Mouse (Mus musculus): ENCODE data around the gene Glul. TPM values are rescaled to one million over a fixed set of nuclear protein-coding genes. Genes with fewer than 3 reads are reported as not detected.

Glul gene
- total and polyA plus RNA-seq, 2 experiments from 2014 or later: 81.8 to 256 TPM

DNA sequence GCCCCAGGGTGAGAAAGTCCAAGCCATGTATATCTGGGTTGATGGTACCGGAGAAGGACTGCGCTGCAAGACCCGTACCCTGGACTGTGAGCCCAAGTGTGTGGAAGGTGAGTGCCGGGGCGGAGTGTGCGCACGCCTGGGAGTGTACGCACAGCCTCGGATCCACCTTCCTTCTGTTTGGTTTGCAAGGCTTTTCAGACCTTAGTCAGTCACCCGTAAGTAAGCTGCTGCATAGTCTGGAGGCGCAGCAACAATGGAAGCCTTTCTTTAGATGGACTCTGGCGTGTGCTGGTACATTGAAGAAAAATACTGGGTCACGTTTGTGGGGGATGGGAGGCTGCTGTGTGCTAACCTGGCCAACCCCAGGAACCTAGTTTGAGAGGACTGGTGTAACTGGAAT lies 3.3 kb downstream of the Glul start:
- H3K4me1 ChIP-seq (ENCODE audit: control insufficient read depth, insufficient read depth): peaks cover 6% of the 10 kb centered on the region
- no peak for ATAC-seq (ENCODE audit: insufficient read depth, low read depth)
- TF ChIP-seq CTCF (IDR thresholded peaks at IDR 0.05; ENCODE audit: low read depth): no peak
- no peak for TF ChIP-seq EP300 (IDR thresholded peaks at IDR 0.05; ENCODE audit: low read depth)
- H3K9me3 ChIP-seq (replicated peaks; ENCODE audit: control insufficient read depth, low read length): no peaks in the 10 kb centered on the region
- no peaks in the 10 kb centered on the region for H3K27me3 ChIP-seq (ENCODE audit: control insufficient read depth, insufficient read depth, low read length)
- no peak overlapping the region for H3K4me3 ChIP-seq (ENCODE audit: low read depth, low read length)
- H3K36me3 ChIP-seq (replicated peaks; ENCODE audit: control insufficient read depth, insufficient read depth, low read length): peaks cover 55% of the 10 kb centered on the region
- DNase-seq (ENCODE audit: low spot score): no peak
- H3K27ac ChIP-seq (ENCODE audit: low read depth): no peak overlapping the region
- no peak overlapping the region for H3K4me2 ChIP-seq (ENCODE audit: low read depth, low read length)
- 94% methylated on average over 13 of the region's 13 CpGs for WGBS
- H3K9ac ChIP-seq (replicated peaks; ENCODE audit: low read depth, low read length): no peak overlapping the region

DNA sequence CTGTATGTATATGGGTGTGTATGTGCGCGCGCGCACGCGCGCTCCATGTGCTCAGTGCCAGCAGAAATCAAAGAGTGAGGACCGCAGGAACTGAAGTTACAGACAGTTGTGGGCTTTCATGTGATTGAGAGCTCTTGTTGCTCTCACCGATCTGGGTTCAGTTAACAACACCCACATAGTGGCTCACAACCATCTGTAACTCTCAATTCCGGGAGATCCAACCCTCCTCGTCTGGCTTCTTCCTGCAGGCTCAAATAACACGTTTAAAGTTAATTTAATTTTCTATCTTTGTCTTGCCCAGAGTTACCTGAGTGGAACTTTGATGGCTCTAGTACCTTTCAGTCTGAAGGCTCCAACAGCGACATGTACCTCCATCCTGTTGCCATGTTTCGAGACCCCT lies 4.5 kb downstream of the Glul start:
- H3K27ac ChIP-seq (ENCODE audit: low read depth): no peak overlapping the region
- H3K9ac ChIP-seq (replicated peaks; ENCODE audit: low read depth, low read length): no peak overlapping the region
- no peak for TF ChIP-seq CTCF (IDR thresholded peaks at IDR 0.05; ENCODE audit: low read depth)
- TF ChIP-seq EP300 (IDR thresholded peaks at IDR 0.05; ENCODE audit: low read depth): no peak
- no peaks in the 10 kb centered on the region for H3K9me3 ChIP-seq (replicated peaks; ENCODE audit: control insufficient read depth, low read length)
- H3K27me3 ChIP-seq (ENCODE audit: control insufficient read depth, insufficient read depth, low read length): no peaks in the 10 kb centered on the region
- peaks cover 68% of the 10 kb centered on the region for H3K36me3 ChIP-seq (replicated peaks; ENCODE audit: control insufficient read depth, insufficient read depth, low read length)
- WGBS: 94% methylated on average over 14 of the region's 14 CpGs
- no peak overlapping the region for H3K4me2 ChIP-seq (ENCODE audit: low read depth, low read length)
- H3K4me3 ChIP-seq (ENCODE audit: low read depth, low read length): no peak overlapping the region
- peaks cover 6% of the 10 kb centered on the region for H3K4me1 ChIP-seq (ENCODE audit: control insufficient read depth, insufficient read depth)
- ATAC-seq (ENCODE audit: insufficient read depth, low read depth): no peak
- DNase-seq (ENCODE audit: low spot score): no peak

DNA sequence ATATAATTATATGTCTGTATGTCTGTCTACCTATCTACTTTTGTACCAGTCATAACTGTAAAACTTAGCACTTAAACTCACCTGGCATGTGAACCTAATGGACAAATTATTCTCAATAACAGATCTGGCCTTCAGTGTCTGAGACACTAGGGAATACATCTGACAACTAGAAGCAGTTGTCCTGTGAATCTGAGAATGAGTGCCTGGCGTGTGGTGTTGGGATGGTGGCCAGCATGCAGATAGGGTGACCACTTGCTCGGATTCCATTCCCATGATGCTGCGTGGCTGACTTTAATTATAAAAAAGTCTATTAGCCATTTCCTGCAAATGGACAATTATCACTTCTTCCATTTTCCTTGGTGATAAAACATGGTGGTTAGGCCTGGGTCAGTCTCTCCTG lies 6.1 kb downstream of the Glul start:
- peaks cover 6% of the 10 kb centered on the region for H3K4me1 ChIP-seq (ENCODE audit: control insufficient read depth, insufficient read depth)
- WGBS: 58% methylated on average over 3 of the region's 3 CpGs
- peaks cover 81% of the 10 kb centered on the region for H3K36me3 ChIP-seq (replicated peaks; ENCODE audit: control insufficient read depth, insufficient read depth, low read length)
- TF ChIP-seq CTCF (IDR thresholded peaks at IDR 0.05; ENCODE audit: low read depth) (no peak), EP300 (IDR thresholded peaks at IDR 0.05; ENCODE audit: low read depth) (no peak)
- H3K27me3 ChIP-seq (ENCODE audit: control insufficient read depth, insufficient read depth, low read length): no peaks in the 10 kb centered on the region
- H3K9ac ChIP-seq (replicated peaks; ENCODE audit: low read depth, low read length): no peak overlapping the region
- ATAC-seq (ENCODE audit: insufficient read depth, low read depth) (no peak), DNase-seq (ENCODE audit: low spot score) (no peak)
- no peak overlapping the region for H3K4me2 ChIP-seq (ENCODE audit: low read depth, low read length)
- no peak overlapping the region for H3K27ac ChIP-seq (ENCODE audit: low read depth)
- H3K9me3 ChIP-seq (replicated peaks; ENCODE audit: control insufficient read depth, low read length): no peaks in the 10 kb centered on the region
- H3K4me3 ChIP-seq (ENCODE audit: low read depth, low read length): no peak overlapping the region

DNA sequence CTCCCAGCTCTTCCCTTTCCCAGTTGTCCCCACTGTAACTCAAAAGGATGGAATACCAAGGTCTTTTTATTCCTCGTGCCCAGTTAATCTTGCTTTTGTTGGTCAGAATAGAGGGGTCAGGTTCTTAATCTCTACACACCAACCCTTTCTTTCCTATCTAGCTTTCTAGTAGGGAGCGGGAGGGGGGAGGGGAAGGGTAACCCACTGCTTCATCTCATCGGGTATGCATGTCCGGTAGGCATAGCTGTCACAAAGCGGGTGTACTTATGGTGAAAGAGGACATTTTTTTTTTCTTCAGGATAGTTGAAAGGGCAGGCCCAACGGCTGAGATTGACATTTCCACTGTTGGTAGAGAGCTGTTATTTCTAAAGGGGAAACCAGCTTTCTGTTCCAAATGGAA lies 8.5 kb downstream of the Glul start:
- TF ChIP-seq EP300 (IDR thresholded peaks at IDR 0.05; ENCODE audit: low read depth) (no peak), CTCF (IDR thresholded peaks at IDR 0.05; ENCODE audit: low read depth) (no peak)
- Histone ChIP-seq H3K9ac (replicated peaks; ENCODE audit: low read depth, low read length) (no peak overlapping the region), H3K36me3 (replicated peaks; ENCODE audit: control insufficient read depth, insufficient read depth, low read length) (peaks cover 73% of the 10 kb centered on the region), H3K27ac (ENCODE audit: low read depth) (no peak overlapping the region), H3K27me3 (ENCODE audit: control insufficient read depth, insufficient read depth, low read length) (no peaks in the 10 kb centered on the region), H3K9me3 (replicated peaks; ENCODE audit: control insufficient read depth, low read length) (no peaks in the 10 kb centered on the region), H3K4me2 (ENCODE audit: low read depth, low read length) (no peak overlapping the region), H3K4me3 (ENCODE audit: low read depth, low read length) (no peak overlapping the region), H3K4me1 (ENCODE audit: control insufficient read depth, insufficient read depth) (no peaks in the 10 kb centered on the region)
- ATAC-seq (ENCODE audit: insufficient read depth, low read depth) (no peak), DNase-seq (ENCODE audit: low spot score) (no peak)
- WGBS: 86% methylated on average over 6 of the region's 6 CpGs

DNA sequence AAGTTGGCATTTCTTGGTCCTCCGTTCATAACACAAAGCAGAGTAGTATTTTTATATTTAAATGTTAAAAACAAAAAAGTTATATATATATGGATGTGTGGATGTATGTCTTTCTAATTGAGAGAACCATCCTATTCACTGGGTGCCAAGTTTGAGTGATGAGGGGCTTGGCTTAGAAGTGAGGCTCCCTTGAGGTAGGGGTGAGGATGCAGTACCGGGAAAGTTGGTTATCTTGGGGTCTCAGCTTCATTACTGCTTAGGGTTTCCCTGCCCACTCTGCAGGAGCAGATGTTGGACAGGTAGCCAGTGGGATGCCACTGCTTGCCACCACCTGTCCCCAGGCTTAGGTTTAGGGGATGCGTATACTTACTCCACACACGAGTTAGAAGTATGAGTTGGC lies 9.0 kb downstream of the Glul start:
- WGBS: 92% methylated on average over 4 of the region's 4 CpGs
- peaks cover 68% of the 10 kb centered on the region for H3K36me3 ChIP-seq (replicated peaks; ENCODE audit: control insufficient read depth, insufficient read depth, low read length)
- H3K9me3 ChIP-seq (replicated peaks; ENCODE audit: control insufficient read depth, low read length): no peaks in the 10 kb centered on the region
- no peak for DNase-seq (ENCODE audit: low spot score)
- TF ChIP-seq EP300 (IDR thresholded peaks at IDR 0.05; ENCODE audit: low read depth) (no peak), CTCF (IDR thresholded peaks at IDR 0.05; ENCODE audit: low read depth) (no peak)
- H3K27ac ChIP-seq (ENCODE audit: low read depth): no peak overlapping the region
- no peak for ATAC-seq (ENCODE audit: insufficient read depth, low read depth)
- H3K4me3 ChIP-seq (ENCODE audit: low read depth, low read length): no peak overlapping the region
- H3K4me2 ChIP-seq (ENCODE audit: low read depth, low read length): no peak overlapping the region
- no peaks in the 10 kb centered on the region for H3K4me1 ChIP-seq (ENCODE audit: control insufficient read depth, insufficient read depth)
- no peak overlapping the region for H3K9ac ChIP-seq (replicated peaks; ENCODE audit: low read depth, low read length)
- H3K27me3 ChIP-seq (ENCODE audit: control insufficient read depth, insufficient read depth, low read length): no peaks in the 10 kb centered on the region

DNA sequence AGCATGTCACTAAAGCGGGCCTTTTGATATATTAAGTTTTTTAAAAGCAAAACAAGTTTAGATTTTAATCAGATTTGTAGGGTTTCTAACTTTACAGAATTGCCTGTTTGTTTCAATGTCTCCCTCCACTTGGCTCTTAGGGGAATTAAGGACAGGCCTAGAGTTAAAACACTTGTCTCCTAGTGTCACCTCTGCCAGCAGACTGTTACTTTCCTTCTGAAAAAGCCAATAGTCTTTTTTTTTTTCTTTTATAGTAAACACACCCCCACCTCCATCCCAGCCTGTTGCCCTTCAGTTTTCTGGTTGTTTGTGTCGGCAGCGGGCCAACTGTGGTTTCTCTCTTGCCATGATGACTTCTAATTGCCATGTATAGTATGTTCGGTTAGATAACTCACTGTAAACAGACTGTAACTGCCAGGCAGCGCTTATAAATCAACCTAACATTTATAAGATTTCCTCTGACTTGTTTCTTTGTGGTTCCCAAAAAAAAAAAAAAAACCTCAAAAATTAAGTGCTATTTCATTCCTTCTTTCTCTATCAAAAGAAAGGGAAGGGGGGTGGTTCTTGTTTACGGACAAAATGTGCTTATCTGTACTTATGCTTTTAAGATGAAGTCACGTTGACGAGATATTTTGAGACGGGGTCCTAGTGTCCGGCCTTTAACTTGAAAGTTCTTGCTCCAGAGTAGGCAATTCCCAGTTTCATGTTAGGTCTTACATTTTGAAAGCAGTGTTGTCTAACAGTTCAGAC lies 9.6 kb downstream of the Glul start:
- no peaks in the 10 kb centered on the region for H3K27me3 ChIP-seq (ENCODE audit: control insufficient read depth, insufficient read depth, low read length)
- peaks cover 6% of the 10 kb centered on the region for H3K4me1 ChIP-seq (ENCODE audit: control insufficient read depth, insufficient read depth)
- no peak overlapping the region for H3K9ac ChIP-seq (replicated peaks; ENCODE audit: low read depth, low read length)
- TF ChIP-seq CTCF (IDR thresholded peaks at IDR 0.05; ENCODE audit: low read depth): no peak
- TF ChIP-seq EP300 (IDR thresholded peaks at IDR 0.05; ENCODE audit: low read depth): no peak
- ATAC-seq (ENCODE audit: insufficient read depth, low read depth) (no peak), DNase-seq (ENCODE audit: low spot score) (no peak)
- no peak overlapping the region for H3K27ac ChIP-seq (ENCODE audit: low read depth)
- H3K9me3 ChIP-seq (replicated peaks; ENCODE audit: control insufficient read depth, low read length): no peaks in the 10 kb centered on the region
- 76% methylated on average over 10 of the region's 10 CpGs for WGBS
- H3K36me3 ChIP-seq (replicated peaks; ENCODE audit: control insufficient read depth, insufficient read depth, low read length): peaks cover 62% of the 10 kb centered on the region
- H3K4me3 ChIP-seq (ENCODE audit: low read depth, low read length): no peak overlapping the region
- no peak overlapping the region for H3K4me2 ChIP-seq (ENCODE audit: low read depth, low read length)
